Mouse (Mus musculus) limb, embryonic 15.5 days (tissue): ENCODE measurements around the gene Il17ra. TPM values are rescaled to one million over a fixed set of nuclear protein-coding genes. Genes with fewer than 3 reads are reported as not detected.
A peak's percentile ranks its signal among the peaks of the same experiment; 100 is the strongest.

ENCODE experiments used
- ATAC-seq: fragments of 200-750 bp; cut with Nextera tagmentation; 2 replicates; pipeline ENCODE4 v1.8.0; 2017; ENCODE audit warnings: low read depth, moderate TSS enrichment; ENCODE audit not compliant: insufficient number of reproducible peaks, low FRiP score, low TSS enrichment
- H3K27ac ChIP-seq: fragments of 300-500 bp; sonication (generic); 2 replicates; pipeline ENCODE4 v1.5.1; 2015; ENCODE audit warnings: moderate library complexity, mild to moderate bottlenecking, inconsistent platforms
- H3K27me3 ChIP-seq: fragments of 300-500 bp; sonication (generic); 2 replicates; pipeline ENCODE4 v1.6.1; 2015; ENCODE audit warnings: inconsistent platforms
- H3K36me3 ChIP-seq: fragments of 300-500 bp; sonication (generic); 2 replicates; pipeline ENCODE4 v1.6.1; 2015; ENCODE audit warnings: inconsistent platforms
- H3K4me1 ChIP-seq: fragments of 300-500 bp; sonication (generic); 2 replicates; pipeline ENCODE4 v1.6.1; 2015; ENCODE audit warnings: inconsistent platforms
- H3K4me2 ChIP-seq: fragments of 300-500 bp; sonication (generic); 2 replicates; pipeline ENCODE4 v1.6.1; 2015; ENCODE audit warnings: mild to moderate bottlenecking, inconsistent platforms
- H3K4me3 ChIP-seq: fragments of 300-500 bp; sonication (generic); 2 replicates; pipeline ENCODE4 v1.5.1; 2015; ENCODE audit warnings: mild to moderate bottlenecking, inconsistent platforms
- H3K9ac ChIP-seq: fragments of 300-500 bp; sonication (generic); 2 replicates; pipeline ENCODE4 v1.6.1; 2015; ENCODE audit warnings: inconsistent platforms
- H3K9me3 ChIP-seq: fragments of 300-500 bp; sonication (generic); 2 replicates; pipeline ENCODE4 v1.6.1; 2016; ENCODE audit warnings: inconsistent platforms
- WGBS: fragments of 180-500 bp; shearing (Covaris S2); methylation state at CpG from one replicate; pipeline ENCODE4 v1.1.7; 2015; 5-methylcytosine and 5-hydroxymethylcytosine counted together
- polyA plus RNA-seq: library from polyadenylated mRNA; unstranded; fragments of >200 nt; fragmentation: Nextera tagmentation; extraction: Ambion mirVana; gene quantifications from 2 replicates; pipeline ENCODE4 v1.2.1, GENCODE M21; 2015

The Il17ra gene
- 8.1 and 8.7 TPM in 2 replicates for polyA plus RNA-seq

GRCm38 (mm10) chr6:120463086-120463871 is at the start of gene Il17ra:
Gene Il17ra, plus strand, starts transcription at chr6:120463247.
- Histone ChIP-seq H3K36me3 (no peaks in the 10 kb centered on the region), H3K9me3 (no peaks in the 10 kb centered on the region), H3K27me3 (peaks cover 36% of the 10 kb centered on the region), H3K27ac (no peak within 1 kb of the TSS), H3K9ac (peak within 1 kb of the TSS; percentile 37), H3K4me1 (peaks cover 17% of the 10 kb centered on the region), H3K4me2 (peak within 1 kb of the TSS; percentile 70), H3K4me3 (peak within 1 kb of the TSS; percentile 66)
- peak; percentile 69; the same call in 1 of the 2 replicates for ATAC-seq
- WGBS = under 1% methylated on average over 89 of the region's 90 CpGs

DNA sequence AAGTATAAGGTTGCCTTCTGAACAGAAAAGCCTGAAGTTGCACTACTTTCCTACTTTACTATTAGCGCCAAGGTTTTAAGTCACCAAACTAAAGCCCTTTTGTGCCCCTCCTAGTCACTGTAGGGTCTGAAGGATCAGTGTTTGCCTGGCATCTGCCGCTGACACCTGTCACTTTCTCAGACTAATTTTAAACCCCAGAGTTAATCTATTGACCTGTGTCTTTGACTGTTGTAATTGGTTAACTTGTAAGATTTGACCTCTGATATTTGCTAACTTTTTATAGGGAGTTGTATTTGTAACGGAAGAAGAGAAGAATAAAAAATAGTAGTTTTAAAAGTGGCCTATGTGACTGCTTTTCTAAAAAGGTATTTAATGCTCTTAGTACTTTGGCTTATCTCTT is 24.9 kb upstream of the Il17ra start:
- Histone ChIP-seq H3K9ac (no peak overlapping the region), H3K27ac (no peak overlapping the region), H3K36me3 (peaks cover 51% of the 10 kb centered on the region), H3K9me3 (no peaks in the 10 kb centered on the region), H3K4me1 (no peaks in the 10 kb centered on the region), H3K4me2 (no peak overlapping the region), H3K4me3 (no peak overlapping the region), H3K27me3 (no peaks in the 10 kb centered on the region)
- 84% methylated on average over 3 of the region's 3 CpGs for WGBS
- ATAC-seq = no peak

DNA sequence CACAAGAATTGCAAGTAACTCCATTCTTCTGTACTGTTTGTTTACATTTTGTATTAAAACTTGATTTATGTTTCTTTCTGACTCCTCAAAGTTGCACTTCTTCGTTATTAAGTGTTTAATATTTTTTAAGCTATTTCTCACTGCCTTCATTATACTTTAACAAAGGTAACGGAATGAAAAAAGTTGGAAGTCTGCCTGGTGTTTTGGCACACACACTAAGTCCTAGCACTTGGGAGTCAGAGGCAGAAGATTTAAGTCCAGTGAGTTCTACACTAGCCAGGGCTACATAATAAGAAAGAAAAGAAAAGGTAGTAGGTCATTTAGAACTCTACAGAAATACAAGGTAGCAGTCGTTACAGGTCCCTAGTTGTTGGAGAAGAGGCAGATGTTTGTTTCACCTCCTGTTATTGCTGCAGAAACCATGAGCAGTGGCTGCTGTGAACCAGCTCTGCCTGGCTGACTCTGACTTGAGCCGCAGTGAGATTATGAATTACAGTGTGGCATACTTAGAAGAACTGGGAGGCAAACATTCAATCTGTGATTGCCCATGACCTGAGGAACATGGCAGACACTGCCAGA is 20.8 kb upstream of the Il17ra start:
- H3K27ac ChIP-seq = no peak overlapping the region
- no peaks in the 10 kb centered on the region for H3K4me1 ChIP-seq
- no peak overlapping the region for H3K4me3 ChIP-seq
- H3K4me2 ChIP-seq = no peak overlapping the region
- H3K9ac ChIP-seq = no peak overlapping the region
- H3K9me3 ChIP-seq = no peaks in the 10 kb centered on the region
- ATAC-seq = no peak
- whole genome bisulfite sequencing = 80% methylated on average over 4 of the region's 4 CpGs
- peaks cover 35% of the 10 kb centered on the region for H3K36me3 ChIP-seq
- H3K27me3 ChIP-seq = no peaks in the 10 kb centered on the region

DNA sequence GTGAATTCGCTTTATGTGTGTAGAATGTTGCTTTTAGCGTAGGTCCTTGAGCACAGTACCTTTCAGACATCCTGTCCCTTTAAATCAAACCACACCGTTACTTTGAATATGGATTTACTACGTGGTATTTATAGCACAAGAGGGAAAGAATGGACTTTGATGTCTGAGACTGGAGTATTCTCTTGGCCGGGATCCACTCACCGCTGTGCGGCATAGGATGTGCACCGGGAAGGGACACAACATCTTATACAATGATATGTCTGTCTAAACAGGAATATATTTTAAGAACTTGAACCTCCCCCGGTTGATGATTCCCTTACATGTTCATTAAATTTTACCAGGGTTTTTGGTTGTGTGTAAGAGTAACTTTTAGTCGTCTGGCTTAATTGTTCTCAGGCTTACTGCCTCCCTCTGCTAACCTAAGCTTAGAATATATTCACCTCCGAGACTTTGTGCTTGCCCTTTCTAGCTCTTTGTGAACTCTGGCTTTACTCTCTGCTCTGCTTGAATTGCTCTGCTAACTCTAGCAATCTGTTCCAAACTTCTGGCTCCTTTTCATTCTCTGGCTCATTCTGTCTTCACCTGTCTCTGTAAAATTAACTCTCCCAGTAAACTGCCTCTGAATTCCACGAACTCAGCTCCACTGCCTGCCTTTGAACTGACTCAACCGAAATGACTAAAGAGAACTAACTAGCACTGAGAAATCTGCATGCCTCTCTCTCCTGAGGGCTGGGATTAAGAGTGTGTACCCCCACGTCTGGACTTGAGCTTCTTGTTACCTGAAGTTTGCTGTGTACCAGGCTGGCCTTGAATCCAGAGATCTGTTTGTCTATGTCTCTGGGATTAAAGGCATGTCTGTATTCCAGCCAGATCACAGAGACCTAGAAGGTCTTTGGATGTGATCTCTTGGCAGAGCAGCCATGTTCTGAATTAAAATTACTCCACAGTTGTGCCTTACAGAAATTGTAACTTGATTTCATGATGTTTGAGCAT is 19.4 kb upstream of the Il17ra start:
- WGBS = 52% methylated on average over 14 of the region's 14 CpGs
- Histone ChIP-seq H3K27me3 (no peaks in the 10 kb centered on the region), H3K9ac (no peak overlapping the region), H3K27ac (no peak overlapping the region), H3K4me2 (no peak overlapping the region), H3K4me1 (no peaks in the 10 kb centered on the region), H3K36me3 (peaks cover 26% of the 10 kb centered on the region), H3K4me3 (no peak overlapping the region), H3K9me3 (no peaks in the 10 kb centered on the region)
- ATAC-seq = no peak

GRCm38 (mm10) chr6:120450208-120450607 is 12.8 kb upstream of the Il17ra start:
- Histone ChIP-seq H3K27me3 (no peaks in the 10 kb centered on the region), H3K4me1 (peaks cover 7% of the 10 kb centered on the region), H3K4me3 (no peak overlapping the region), H3K9ac (no peak overlapping the region), H3K36me3 (no peaks in the 10 kb centered on the region), H3K4me2 (no peak overlapping the region), H3K9me3 (no peaks in the 10 kb centered on the region), H3K27ac (no peak overlapping the region)
- 90% methylated on average over 3 of the region's 3 CpGs for WGBS
- ATAC-seq = no peak

- WGBS = 85% methylated on average over 11 of the region's 11 CpGs
- no peak for ATAC-seq
- Histone ChIP-seq H3K9me3 (no peaks in the 10 kb centered on the region), H3K27ac (no peak overlapping the region), H3K27me3 (no peaks in the 10 kb centered on the region), H3K4me3 (no peak overlapping the region), H3K9ac (no peak overlapping the region), H3K4me1 (peaks cover 7% of the 10 kb centered on the region), H3K4me2 (no peak overlapping the region), H3K36me3 (no peaks in the 10 kb centered on the region)
Measured at GRCm38 (mm10) chr6:120452384-120453102, 10.5 kb upstream of the Il17ra start.

DNA sequence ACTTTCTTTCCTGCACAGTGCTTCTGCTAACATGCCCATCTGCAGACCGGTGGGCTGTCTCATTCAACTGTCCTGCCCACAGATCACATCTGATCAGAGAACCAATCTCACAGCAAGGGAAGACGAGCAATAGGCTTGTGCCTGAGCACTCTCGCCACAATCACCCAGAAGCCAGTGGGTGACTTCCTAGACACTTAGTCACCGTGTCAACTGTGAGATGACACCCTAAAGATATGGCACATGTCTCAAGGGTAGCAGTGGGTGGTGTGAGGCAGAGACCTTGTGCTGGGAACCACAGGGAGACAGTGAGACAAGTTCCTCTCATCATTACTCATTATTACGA is 10.0 kb upstream of the Il17ra start:
- H3K4me2 ChIP-seq = no peak overlapping the region
- no peak overlapping the region for H3K4me3 ChIP-seq
- H3K9me3 ChIP-seq = no peaks in the 10 kb centered on the region
- ATAC-seq = no peak
- H3K36me3 ChIP-seq = no peaks in the 10 kb centered on the region
- no peak overlapping the region for H3K9ac ChIP-seq
- 83% methylated on average over 5 of the region's 5 CpGs for WGBS
- no peaks in the 10 kb centered on the region for H3K27me3 ChIP-seq
- peaks cover 7% of the 10 kb centered on the region for H3K4me1 ChIP-seq
- H3K27ac ChIP-seq = no peak overlapping the region

GRCm38 (mm10) chr6:120453556-120453955 is 9.5 kb upstream of the Il17ra start:
- Histone ChIP-seq H3K36me3 (no peaks in the 10 kb centered on the region), H3K9ac (no peak overlapping the region), H3K27ac (no peak overlapping the region), H3K4me3 (no peak overlapping the region), H3K27me3 (no peaks in the 10 kb centered on the region), H3K4me1 (peaks cover 7% of the 10 kb centered on the region), H3K9me3 (no peaks in the 10 kb centered on the region), H3K4me2 (no peak overlapping the region)
- WGBS = 83% methylated on average over 3 of the region's 3 CpGs
- ATAC-seq = no peak

- no peak for ATAC-seq
- 29% methylated on average over 11 of the region's 11 CpGs for WGBS
Measured at GRCm38 (mm10) chr6:120454627-120455077, 8.4 kb upstream of the Il17ra start.

GRCm38 (mm10) chr6:120457074-120457473 is 6.0 kb upstream of the Il17ra start:
- no peak for ATAC-seq

More at GRCm38 (mm10) chr6:120454627-120455077, 8.4 kb upstream of the Il17ra start:
- Histone ChIP-seq H3K27me3 (no peaks in the 10 kb centered on the region), H3K9ac (no peak overlapping the region), H3K4me3 (no peak overlapping the region), H3K9me3 (no peaks in the 10 kb centered on the region), H3K4me2 (no peak overlapping the region), H3K4me1 (peaks cover 7% of the 10 kb centered on the region), H3K36me3 (no peaks in the 10 kb centered on the region), H3K27ac (no peak overlapping the region)

GRCm38 (mm10) chr6:120457751-120458150 is 5.3 kb upstream of the Il17ra start:
- H3K27ac ChIP-seq = no peak overlapping the region
- H3K9ac ChIP-seq = no peak overlapping the region
- H3K9me3 ChIP-seq = no peaks in the 10 kb centered on the region
- ATAC-seq = no peak
- H3K4me3 ChIP-seq = no peak overlapping the region
- 86% methylated on average over 5 of the region's 5 CpGs for WGBS
- peaks cover 7% of the 10 kb centered on the region for H3K4me1 ChIP-seq
- H3K36me3 ChIP-seq = no peaks in the 10 kb centered on the region
- H3K27me3 ChIP-seq = peaks cover 17% of the 10 kb centered on the region
- H3K4me2 ChIP-seq = no peak overlapping the region

More at GRCm38 (mm10) chr6:120457074-120457473, 6.0 kb upstream of the Il17ra start:
- Histone ChIP-seq H3K4me2 (no peak overlapping the region), H3K9ac (no peak overlapping the region), H3K27me3 (peaks cover 14% of the 10 kb centered on the region), H3K4me1 (peaks cover 7% of the 10 kb centered on the region), H3K9me3 (no peaks in the 10 kb centered on the region), H3K27ac (no peak overlapping the region), H3K36me3 (no peaks in the 10 kb centered on the region), H3K4me3 (no peak overlapping the region)
- 70% methylated on average over 7 of the region's 7 CpGs for WGBS
